Mouse (Mus musculus) spleen, adult 2 months (tissue): ENCODE measurements around the gene Tnfsf11. TPM values are rescaled to one million over a fixed set of nuclear protein-coding genes. Genes with fewer than 3 reads are reported as not detected.

Source experiments
- DNase-seq, 2 experiments: peaks; one replicate each; pipeline versions ENCODE4 v3.0.0 to v3.0.0-alpha.2; 2012 to 2021; ENCODE audit warnings: low spot score in 2 of 2, low read depth in 1 of 2
- H3K27ac ChIP-seq: fragments of 200-500 bp; 2 replicates; pipeline ENCODE4 v1.5.1; 2012; ENCODE audit warnings: low read length, inconsistent platforms; ENCODE audit not compliant: insufficient read depth
- H3K27me3 ChIP-seq: fragments of 200-500 bp; 2 replicates; pipeline ENCODE4 v1.6.1; 2012; ENCODE audit warnings: mild to moderate bottlenecking, moderate library complexity, low read length, inconsistent platforms; ENCODE audit not compliant: control insufficient read depth, insufficient read depth
- H3K36me3 ChIP-seq: fragments of 200-500 bp; 2 replicates; pipeline ENCODE4 v1.6.1; 2012; ENCODE audit warnings: mild to moderate bottlenecking, low read length, inconsistent platforms; ENCODE audit not compliant: control insufficient read depth, insufficient read depth
- H3K4me1 ChIP-seq: fragments of 200-500 bp; 2 replicates; pipeline ENCODE4 v1.6.1; 2011; ENCODE audit warnings: inconsistent platforms; ENCODE audit not compliant: control insufficient read depth, insufficient read depth, insufficient read length
- H3K4me3 ChIP-seq: fragments of 200-500 bp; 2 replicates; pipeline ENCODE4 v1.5.1; 2011; ENCODE audit warnings: mild to moderate bottlenecking, inconsistent platforms; ENCODE audit not compliant: insufficient read depth, insufficient read length; ENCODE audit errors: extremely low read depth
- CTCF ChIP-seq: fragments of 200-500 bp; IDR thresholded peaks from 2 replicates; pipeline ENCODE4 v1.5.1; 2011; ENCODE audit warnings: mild to moderate bottlenecking, inconsistent platforms; ENCODE audit not compliant: insufficient read depth, insufficient read length, insufficient replicate concordance; ENCODE audit errors: extremely low read depth
- POLR2A ChIP-seq: fragments of 200-500 bp; IDR thresholded peaks from 2 replicates; pipeline ENCODE4 v1.6.1; 2011; ENCODE audit warnings: low read depth, low read length, inconsistent platforms
- WGBS: fragments of 180-500 bp; shearing (Covaris S2); methylation state at CpG from one replicate; pipeline ENCODE4 v1.1.7; 2018; 5-methylcytosine and 5-hydroxymethylcytosine counted together
- polyA plus RNA-seq: library from polyadenylated mRNA; depleted of rRNA; stranded (reverse); fragments of >200 nt; gene quantifications from 2 replicates; pipeline ENCODE4 v1.2.3, GENCODE M21; 2012

The Tnfsf11 gene
- polyA plus RNA-seq, 1 experiment = 0.61 TPM

DNA sequence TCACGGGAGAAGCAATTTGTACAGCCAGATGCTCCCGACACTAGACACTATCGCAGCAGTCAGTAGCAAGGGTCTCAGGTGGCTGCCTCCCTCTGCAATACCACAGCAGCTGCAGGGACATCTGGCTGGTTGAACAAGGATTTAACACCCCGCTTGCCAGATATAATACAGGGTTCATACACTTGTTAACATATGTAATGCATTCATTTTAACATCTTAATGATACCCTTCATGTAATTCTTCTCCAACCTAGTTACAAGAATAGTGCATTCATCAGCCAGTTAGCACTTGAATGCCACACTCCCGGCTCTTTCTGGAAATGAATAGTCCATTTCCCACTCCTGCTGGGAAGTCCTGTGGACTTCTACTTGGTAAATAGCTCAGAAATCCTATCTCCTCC, 18.9 kb downstream of the Tnfsf11 start:
- Histone ChIP-seq H3K4me1 (no peaks in the 10 kb centered on the region), H3K27ac (no peak overlapping the region), H3K4me3 (no peak overlapping the region), H3K27me3 (no peaks in the 10 kb centered on the region), H3K36me3 (no peaks in the 10 kb centered on the region)
- no peak for TF ChIP-seq CTCF
- WGBS = 63% methylated on average over 5 of the region's 5 CpGs
- DNase-seq = no peak

DNA sequence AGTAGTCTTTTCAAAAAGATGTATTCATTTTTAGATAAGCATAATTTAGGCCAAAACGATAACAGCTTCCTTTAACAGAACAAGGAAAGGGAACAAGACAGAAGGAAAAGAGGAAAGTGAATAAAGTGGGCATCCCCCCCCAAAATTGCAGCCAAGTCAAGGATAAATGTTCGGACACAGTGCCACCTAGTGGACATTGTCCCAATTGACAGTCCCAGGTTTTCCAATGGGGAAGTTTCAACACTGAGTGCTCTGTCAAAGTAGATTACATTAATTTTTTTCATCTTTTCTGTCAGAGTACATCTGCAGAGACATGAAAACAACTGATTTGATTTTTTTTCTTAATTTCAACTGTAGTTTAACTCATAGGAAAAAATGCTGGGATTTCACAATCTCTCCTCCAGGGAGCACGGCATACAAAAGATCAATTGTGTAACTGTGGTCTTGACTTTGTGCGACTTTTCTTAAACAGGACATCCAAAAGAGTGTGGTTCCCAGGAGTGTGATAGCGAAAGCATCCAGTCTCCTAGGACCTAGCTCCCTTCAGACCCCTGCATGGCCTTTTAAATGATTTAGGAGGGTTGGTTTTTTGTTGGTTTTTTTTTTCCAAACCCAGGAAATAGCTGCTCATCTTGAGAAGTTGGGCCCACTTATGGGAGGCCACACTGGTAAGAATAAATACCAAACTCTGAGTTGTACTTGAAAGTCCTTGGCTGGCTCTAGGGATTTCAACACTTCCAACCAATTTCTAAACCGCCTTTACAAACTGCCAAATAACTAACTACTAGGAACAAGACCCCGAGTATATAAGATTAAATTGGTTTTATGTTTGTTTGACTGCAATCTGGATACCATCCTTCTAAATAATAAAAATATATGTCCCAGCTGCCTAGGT, 19.7 kb downstream of the Tnfsf11 start:
- no peaks in the 10 kb centered on the region for H3K36me3 ChIP-seq
- peak in 1 of 2 experiments; percentile 36 for DNase-seq
- H3K27me3 ChIP-seq = no peaks in the 10 kb centered on the region
- TF ChIP-seq POLR2A (no peak), CTCF (peak; percentile 46; the same call in 1 of the 2 replicates)
- H3K27ac ChIP-seq = no peak overlapping the region
- no peaks in the 10 kb centered on the region for H3K4me1 ChIP-seq
- 57% methylated on average over 7 of the region's 7 CpGs for WGBS
- no peak overlapping the region for H3K4me3 ChIP-seq

DNA sequence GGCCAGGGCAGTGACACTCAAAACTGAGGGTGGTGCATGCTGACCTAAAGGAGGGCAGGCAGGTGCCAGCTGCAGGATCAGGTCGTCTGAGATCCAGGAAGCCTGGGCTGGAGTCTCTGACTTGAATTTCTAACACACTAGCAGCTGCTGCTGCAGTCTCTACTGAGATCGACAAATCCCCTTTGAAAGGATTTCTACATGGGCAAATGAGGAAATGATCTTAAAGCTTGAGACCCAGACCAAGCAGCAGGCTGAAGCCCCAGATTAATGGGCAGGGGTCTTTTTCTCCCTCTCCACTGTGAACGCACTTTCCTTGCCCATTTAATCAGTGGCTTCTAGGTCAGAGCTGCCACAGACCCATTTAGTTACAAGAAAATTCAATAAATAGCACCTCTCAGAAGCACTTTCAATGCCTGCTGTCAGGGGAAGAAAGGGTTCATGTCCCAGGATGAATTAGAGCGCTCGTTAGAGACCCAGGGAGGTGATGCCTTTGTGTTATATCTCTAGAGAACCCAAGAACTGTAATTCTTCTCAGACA, 21.8 kb downstream of the Tnfsf11 start:
- WGBS = 59% methylated on average over 5 of the region's 5 CpGs
- H3K4me3 ChIP-seq = no peak overlapping the region
- H3K4me1 ChIP-seq = no peaks in the 10 kb centered on the region
- no peak for TF ChIP-seq CTCF
- TF ChIP-seq POLR2A = no peak
- H3K27ac ChIP-seq = no peak overlapping the region
- no peaks in the 10 kb centered on the region for H3K36me3 ChIP-seq
- H3K27me3 ChIP-seq = no peaks in the 10 kb centered on the region
- no peak for DNase-seq

DNA sequence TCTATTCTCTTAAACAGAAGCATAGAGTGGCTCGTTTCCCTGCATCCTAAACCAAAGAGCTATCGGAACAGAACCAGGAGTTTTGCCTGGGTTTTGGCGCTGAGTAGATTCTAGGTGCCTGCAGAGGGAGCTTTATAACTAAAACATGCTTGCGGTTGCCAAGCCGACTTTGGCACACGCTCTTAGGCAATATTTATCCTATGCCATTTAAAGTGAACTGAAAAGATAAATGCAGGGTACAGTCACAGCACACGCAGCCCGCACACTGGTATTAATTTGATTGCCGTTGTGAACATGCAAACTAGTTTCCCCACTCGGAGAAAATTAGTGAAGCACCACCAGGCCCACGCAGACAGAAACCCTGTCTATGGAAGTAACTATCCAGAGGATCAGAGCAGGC, 25.4 kb downstream of the Tnfsf11 start:
- Histone ChIP-seq H3K27me3 (no peaks in the 10 kb centered on the region), H3K27ac (no peak overlapping the region), H3K36me3 (no peaks in the 10 kb centered on the region), H3K4me3 (no peak overlapping the region), H3K4me1 (no peaks in the 10 kb centered on the region)
- no peak for TF ChIP-seq CTCF
- TF ChIP-seq POLR2A = no peak
- WGBS = 89% methylated on average over 11 of the region's 11 CpGs
- DNase-seq = no peak

DNA sequence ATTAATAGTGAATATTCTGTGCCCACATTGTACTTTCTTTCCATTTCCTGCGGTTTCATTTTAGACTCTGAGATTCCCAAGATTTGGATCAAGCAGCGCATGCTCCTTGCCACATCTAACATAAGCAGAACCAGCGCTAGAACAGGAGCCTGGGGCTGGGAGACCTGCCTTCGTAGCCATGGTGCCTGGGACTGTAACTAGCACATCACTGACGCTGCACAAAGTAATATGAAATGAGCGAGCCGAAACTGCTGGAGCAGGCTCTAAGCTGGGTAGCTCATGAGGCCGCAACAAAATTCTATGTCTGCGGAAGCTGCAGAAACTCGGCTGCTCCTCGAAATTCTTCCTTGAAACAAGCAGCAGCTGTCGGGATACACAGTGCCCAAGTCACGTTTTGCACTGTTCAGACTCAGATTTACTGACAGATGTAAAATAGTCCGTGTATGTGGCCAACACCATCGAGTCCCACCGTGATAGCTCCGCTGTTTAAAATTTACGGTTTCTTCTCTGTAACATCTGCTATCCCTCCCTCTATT, 31.4 kb downstream of the Tnfsf11 start:
- Histone ChIP-seq H3K4me1 (no peaks in the 10 kb centered on the region), H3K4me3 (no peak overlapping the region)
- WGBS = 88% methylated on average over 18 of the region's 18 CpGs

DNA sequence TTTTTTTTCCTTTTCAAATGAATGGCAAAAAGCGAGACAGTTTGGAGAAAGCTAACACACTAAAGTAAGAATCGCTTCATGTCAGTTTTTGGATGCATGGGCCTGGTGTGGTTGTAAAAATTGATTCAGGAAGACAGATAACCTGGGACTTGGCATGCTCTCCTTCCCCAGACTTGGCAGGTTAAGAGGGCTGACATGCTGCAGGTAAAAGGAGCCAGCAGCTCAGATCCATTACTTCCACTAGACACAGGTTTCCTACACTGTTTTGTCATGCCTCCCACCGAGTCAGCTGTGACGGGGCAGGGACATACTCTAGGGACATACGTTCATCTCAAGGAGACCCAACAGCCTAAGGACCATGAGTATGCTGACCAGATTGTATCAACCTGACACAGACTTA, 33.0 kb downstream of the Tnfsf11 start:
- DNase-seq = no peak
- Histone ChIP-seq H3K27ac (no peak overlapping the region), H3K36me3 (no peaks in the 10 kb centered on the region), H3K4me1 (no peaks in the 10 kb centered on the region), H3K4me3 (no peak overlapping the region), H3K27me3 (no peaks in the 10 kb centered on the region; the same call in 1 of the 2 replicates)
- 91% methylated on average over 5 of the region's 5 CpGs for WGBS
- TF ChIP-seq CTCF (no peak), POLR2A (no peak)

More for the DNA sequence above, 31.4 kb downstream of the Tnfsf11 start:
- Histone ChIP-seq H3K27ac (no peak overlapping the region), H3K36me3 (no peaks in the 10 kb centered on the region), H3K27me3 (no peaks in the 10 kb centered on the region; the same call in 1 of the 2 replicates)
- no peak for TF ChIP-seq CTCF
- TF ChIP-seq POLR2A = no peak
- DNase-seq = no peak

DNA sequence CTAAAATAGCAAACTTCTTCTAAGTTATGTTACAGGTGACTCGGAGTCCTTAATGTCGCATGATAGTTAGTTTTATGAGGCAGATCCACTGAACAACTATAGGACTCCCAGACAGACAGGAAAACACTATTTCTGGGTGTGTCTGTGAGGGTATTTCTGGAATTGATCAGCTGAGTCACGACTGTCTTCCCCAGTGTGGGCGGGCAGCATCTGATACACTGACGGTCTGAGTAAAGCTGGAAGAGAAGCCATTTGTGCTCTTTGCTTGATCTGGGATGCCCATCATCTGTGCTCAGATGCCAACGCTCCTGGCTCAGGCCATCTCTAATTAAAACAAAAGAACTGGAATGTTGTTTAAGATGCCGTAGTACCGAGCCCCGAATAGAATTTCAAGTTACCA, 33.7 kb downstream of the Tnfsf11 start:
- no peak overlapping the region for H3K27ac ChIP-seq
- no peaks in the 10 kb centered on the region for H3K36me3 ChIP-seq
- TF ChIP-seq CTCF (no peak), POLR2A (no peak)
- H3K4me1 ChIP-seq = no peaks in the 10 kb centered on the region
- DNase-seq = no peak
- H3K4me3 ChIP-seq = no peak overlapping the region
- 88% methylated on average over 9 of the region's 9 CpGs for WGBS
- no peaks in the 10 kb centered on the region; the same call in 1 of the 2 replicates for H3K27me3 ChIP-seq
